Mouse (Mus musculus) midbrain, embryonic 14.5 days (tissue): ENCODE measurements around the gene Bicral. TPM values are rescaled to one million over a fixed set of nuclear protein-coding genes. Genes with fewer than 3 reads are reported as not detected.

Source experiments
- ATAC-seq: fragments of 200-750 bp; cut with Nextera tagmentation; 2 replicates; pipeline ENCODE4 v1.8.0; 2017; ENCODE audit warnings: moderate number of reproducible peaks, moderate library complexity; ENCODE audit not compliant: low FRiP score, low TSS enrichment
- DNase-seq: peaks from one replicate; pipeline ENCODE4 v3.0.0-alpha.2; 2015
- H3K27ac ChIP-seq: fragments of 300-500 bp; sonication (generic); replicated peaks from 2 replicates; pipeline ENCODE4 v1.5.1; 2014; ENCODE audit warnings: mild to moderate bottlenecking, low read depth, low read length, moderate library complexity
- H3K27me3 ChIP-seq: fragments of 300-500 bp; sonication (generic); 2 replicates; pipeline ENCODE4 v1.6.1; 2014; ENCODE audit warnings: low read length, control low read depth, mixed read lengths; ENCODE audit not compliant: control insufficient read depth, insufficient read depth
- H3K36me3 ChIP-seq: fragments of 300-500 bp; sonication (generic); 2 replicates; pipeline ENCODE4 v1.6.1; 2014; ENCODE audit warnings: low read length, control low read depth; ENCODE audit not compliant: control insufficient read depth, insufficient read depth
- H3K4me1 ChIP-seq: fragments of 300-500 bp; sonication (generic); 2 replicates; pipeline ENCODE4 v1.6.1; 2014; ENCODE audit warnings: mild to moderate bottlenecking, antibody characterized with exemption, low read length, control low read depth; ENCODE audit not compliant: control insufficient read depth, insufficient read depth
- H3K4me2 ChIP-seq: fragments of 300-500 bp; sonication (generic); 2 replicates; pipeline ENCODE4 v1.6.1; 2014; ENCODE audit warnings: mild to moderate bottlenecking, low read length, moderate library complexity
- H3K4me3 ChIP-seq: fragments of 300-500 bp; sonication (generic); replicated peaks from 2 replicates; pipeline ENCODE4 v1.5.1; 2014; ENCODE audit warnings: low read depth, low read length
- H3K9ac ChIP-seq: fragments of 300-500 bp; sonication (generic); replicated peaks from 2 replicates; pipeline ENCODE4 v1.6.1; 2014; ENCODE audit warnings: mild to moderate bottlenecking, low read length, moderate library complexity
- H3K9me3 ChIP-seq: fragments of 300-500 bp; sonication (generic); 2 replicates; pipeline ENCODE4 v1.6.1; 2016; ENCODE audit warnings: low read length, control low read depth, mixed read lengths; ENCODE audit not compliant: control insufficient read depth
- WGBS: fragments of 180-500 bp; shearing (Covaris S2); extraction: QIAGEN DNeasy Blood & Tissue Kit; methylation state at CpG from one replicate; pipeline ENCODE4 v1.1.7; 2014; 5-methylcytosine and 5-hydroxymethylcytosine counted together
- polyA plus RNA-seq: library from polyadenylated mRNA; unstranded; fragments of >200 nt; fragmentation: Nextera tagmentation; extraction: Ambion mirVana; gene quantifications from 2 replicates; pipeline ENCODE4 v1.2.1, GENCODE M21; 2014

The Bicral gene
- polyA plus RNA-seq, 1 experiment from 2014 or later = 11.6 TPM

GRCm38 (mm10) chr17:46823091-46823490 is 35.2 kb downstream of the Bicral start:
- Histone ChIP-seq H3K4me3 (no peak overlapping the region), H3K4me1 (no peaks in the 10 kb centered on the region), H3K27me3 (no peaks in the 10 kb centered on the region), H3K9me3 (no peaks in the 10 kb centered on the region), H3K27ac (no peak overlapping the region), H3K9ac (no peak overlapping the region), H3K4me2 (no peak overlapping the region), H3K36me3 (peaks cover 81% of the 10 kb centered on the region)
- ATAC-seq = no peak
- DNase-seq = no peak
- WGBS = 93% methylated on average over 8 of the region's 8 CpGs

- H3K4me3 ChIP-seq = no peak overlapping the region
- WGBS = 94% methylated on average over 7 of the region's 7 CpGs
- ATAC-seq = no peak
- peaks cover 74% of the 10 kb centered on the region for H3K36me3 ChIP-seq
- no peaks in the 10 kb centered on the region for H3K4me1 ChIP-seq
- H3K27ac ChIP-seq = no peak overlapping the region
- no peaks in the 10 kb centered on the region for H3K9me3 ChIP-seq
- DNase-seq = no peak
- H3K27me3 ChIP-seq = no peaks in the 10 kb centered on the region
- H3K4me2 ChIP-seq = no peak overlapping the region
- H3K9ac ChIP-seq = no peak overlapping the region
Measured at GRCm38 (mm10) chr17:46820628-46821027, 37.7 kb downstream of the Bicral start.

- Histone ChIP-seq H3K4me2 (no peak overlapping the region), H3K36me3 (peaks cover 66% of the 10 kb centered on the region), H3K9me3 (no peaks in the 10 kb centered on the region), H3K4me1 (no peaks in the 10 kb centered on the region), H3K9ac (no peak overlapping the region), H3K4me3 (no peak overlapping the region), H3K27ac (no peak overlapping the region), H3K27me3 (no peaks in the 10 kb centered on the region)
- WGBS = 89% methylated on average over 12 of the region's 12 CpGs
- no peak for ATAC-seq
- no peak for DNase-seq
Measured at GRCm38 (mm10) chr17:46817734-46818158, 40.5 kb downstream of the Bicral start.

- Histone ChIP-seq H3K4me1 (no peaks in the 10 kb centered on the region), H3K4me3 (no peak overlapping the region), H3K27me3 (no peaks in the 10 kb centered on the region), H3K27ac (no peak overlapping the region), H3K4me2 (no peak overlapping the region), H3K36me3 (peaks cover 71% of the 10 kb centered on the region), H3K9me3 (no peaks in the 10 kb centered on the region), H3K9ac (no peak overlapping the region)
- ATAC-seq (no peak), DNase-seq (no peak)
- WGBS = 67% methylated on average over 13 of the region's 13 CpGs
Measured at GRCm38 (mm10) chr17:46816306-46816705, 42.0 kb downstream of the Bicral start.

GRCm38 (mm10) chr17:46814497-46814896 is 43.8 kb downstream of the Bicral start:
- Histone ChIP-seq H3K36me3 (peaks cover 71% of the 10 kb centered on the region), H3K27ac (no peak overlapping the region), H3K9me3 (no peaks in the 10 kb centered on the region)

GRCm38 (mm10) chr17:46813637-46814036 is 44.6 kb downstream of the Bicral start:
- Histone ChIP-seq H3K27ac (no peak overlapping the region), H3K36me3 (peaks cover 71% of the 10 kb centered on the region), H3K4me2 (no peak overlapping the region), H3K4me1 (no peaks in the 10 kb centered on the region), H3K27me3 (no peaks in the 10 kb centered on the region), H3K9ac (no peak overlapping the region), H3K9me3 (no peaks in the 10 kb centered on the region), H3K4me3 (no peak overlapping the region)
- DNase-seq (no peak), ATAC-seq (no peak)
- 90% methylated on average over 8 of the region's 8 CpGs for WGBS

More at GRCm38 (mm10) chr17:46814497-46814896, 43.8 kb downstream of the Bicral start:
- Histone ChIP-seq H3K27me3 (no peaks in the 10 kb centered on the region), H3K4me1 (no peaks in the 10 kb centered on the region), H3K4me2 (no peak overlapping the region), H3K4me3 (no peak overlapping the region), H3K9ac (no peak overlapping the region)
- DNase-seq (no peak), ATAC-seq (no peak)
- WGBS = 90% methylated on average over 6 of the region's 6 CpGs

GRCm38 (mm10) chr17:46812442-46812841 is 45.8 kb downstream of the Bicral start:
- Histone ChIP-seq H3K9me3 (no peaks in the 10 kb centered on the region), H3K27ac (no peak overlapping the region), H3K9ac (no peak overlapping the region), H3K4me1 (no peaks in the 10 kb centered on the region), H3K27me3 (no peaks in the 10 kb centered on the region), H3K4me3 (no peak overlapping the region), H3K36me3 (peaks cover 74% of the 10 kb centered on the region), H3K4me2 (no peak overlapping the region)
- 96% methylated on average over 1 of the region's 1 CpGs for WGBS
- no peak for DNase-seq
- ATAC-seq = no peak

- H3K4me3 ChIP-seq = no peak overlapping the region
- peaks cover 81% of the 10 kb centered on the region for H3K36me3 ChIP-seq
- 86% methylated on average over 3 of the region's 3 CpGs for WGBS
- no peaks in the 10 kb centered on the region for H3K4me1 ChIP-seq
- H3K27ac ChIP-seq = no peak overlapping the region
- H3K4me2 ChIP-seq = no peak overlapping the region
- no peaks in the 10 kb centered on the region for H3K27me3 ChIP-seq
- ATAC-seq = no peak
- no peaks in the 10 kb centered on the region for H3K9me3 ChIP-seq
- H3K9ac ChIP-seq = no peak overlapping the region
- DNase-seq = no peak
Measured at GRCm38 (mm10) chr17:46810672-46811071, 47.6 kb downstream of the Bicral start.

- Histone ChIP-seq H3K4me2 (no peak overlapping the region), H3K4me3 (no peak overlapping the region), H3K4me1 (no peaks in the 10 kb centered on the region), H3K36me3 (peaks cover 85% of the 10 kb centered on the region), H3K27ac (no peak overlapping the region), H3K9ac (no peak overlapping the region), H3K9me3 (no peaks in the 10 kb centered on the region), H3K27me3 (no peaks in the 10 kb centered on the region)
- DNase-seq (no peak), ATAC-seq (no peak)
- 90% methylated on average over 6 of the region's 6 CpGs for WGBS
Measured at GRCm38 (mm10) chr17:46809131-46809830, 49.0 kb downstream of the Bicral start.
